Mouse (Mus musculus) heart, embryonic 11.5 days (tissue): ENCODE data around the gene Nrp2. TPM values are rescaled to one million over a fixed set of nuclear protein-coding genes. Genes with fewer than 3 reads are reported as not detected.

Experiments
- ATAC-seq: fragments of 200-750 bp; cut with Nextera tagmentation; replicated peaks from 2 replicates; pipeline ENCODE4 v1.8.0; 2017; ENCODE audit warnings: moderate library complexity; ENCODE audit not compliant: insufficient number of reproducible peaks, low FRiP score, low TSS enrichment
- H3K27ac ChIP-seq: fragments of 300-500 bp; sonication (generic); 2 replicates; pipeline ENCODE4 v1.5.1; 2014; ENCODE audit warnings: mild to moderate bottlenecking, low read depth, low read length
- H3K27me3 ChIP-seq: fragments of 300-500 bp; sonication (generic); 2 replicates; pipeline ENCODE4 v1.6.1; 2014; ENCODE audit warnings: mild to moderate bottlenecking, low read length, mixed read lengths; ENCODE audit not compliant: control insufficient read depth, insufficient read depth
- H3K36me3 ChIP-seq: fragments of 300-500 bp; sonication (generic); 2 replicates; pipeline ENCODE4 v1.6.1; 2014; ENCODE audit warnings: mild to moderate bottlenecking, low read length, moderate library complexity, mixed read lengths; ENCODE audit not compliant: control insufficient read depth, insufficient read depth
- H3K4me1 ChIP-seq: fragments of 300-500 bp; sonication (generic); 2 replicates; pipeline ENCODE4 v1.6.1; 2014; ENCODE audit warnings: low read length; ENCODE audit not compliant: control insufficient read depth, insufficient read depth
- H3K4me2 ChIP-seq: fragments of 300-500 bp; sonication (generic); 2 replicates; pipeline ENCODE4 v1.6.1; 2014; ENCODE audit warnings: mild to moderate bottlenecking, moderate library complexity
- H3K4me3 ChIP-seq: fragments of 300-500 bp; sonication (generic); 2 replicates; pipeline ENCODE4 v1.5.1; 2014; ENCODE audit warnings: low read depth, low read length
- H3K9ac ChIP-seq: fragments of 300-500 bp; sonication (generic); 2 replicates; pipeline ENCODE4 v1.6.1; 2014; ENCODE audit warnings: mild to moderate bottlenecking, low read depth, low read length, moderate library complexity
- H3K9me3 ChIP-seq: fragments of 300-500 bp; sonication (generic); replicated peaks from 2 replicates; pipeline ENCODE4 v1.6.1; 2016; ENCODE audit warnings: low read length; ENCODE audit not compliant: control insufficient read depth
- WGBS: fragments of 180-500 bp; shearing (Covaris S2); extraction: QIAGEN DNeasy Blood & Tissue Kit; methylation state at CpG from one replicate; pipeline ENCODE4 v1.1.7; 2014; ENCODE audit not compliant: insufficient replicate concordance; 5-methylcytosine and 5-hydroxymethylcytosine counted together
- polyA plus RNA-seq: library from polyadenylated mRNA; unstranded; fragments of >200 nt; fragmentation: Nextera tagmentation; extraction: Ambion mirVana; gene quantifications from 2 replicates; pipeline ENCODE4 v1.2.1, GENCODE M21; 2014

Nrp2 gene
- polyA plus RNA-seq, 1 experiment from 2014 or later = 5.5 TPM

DNA sequence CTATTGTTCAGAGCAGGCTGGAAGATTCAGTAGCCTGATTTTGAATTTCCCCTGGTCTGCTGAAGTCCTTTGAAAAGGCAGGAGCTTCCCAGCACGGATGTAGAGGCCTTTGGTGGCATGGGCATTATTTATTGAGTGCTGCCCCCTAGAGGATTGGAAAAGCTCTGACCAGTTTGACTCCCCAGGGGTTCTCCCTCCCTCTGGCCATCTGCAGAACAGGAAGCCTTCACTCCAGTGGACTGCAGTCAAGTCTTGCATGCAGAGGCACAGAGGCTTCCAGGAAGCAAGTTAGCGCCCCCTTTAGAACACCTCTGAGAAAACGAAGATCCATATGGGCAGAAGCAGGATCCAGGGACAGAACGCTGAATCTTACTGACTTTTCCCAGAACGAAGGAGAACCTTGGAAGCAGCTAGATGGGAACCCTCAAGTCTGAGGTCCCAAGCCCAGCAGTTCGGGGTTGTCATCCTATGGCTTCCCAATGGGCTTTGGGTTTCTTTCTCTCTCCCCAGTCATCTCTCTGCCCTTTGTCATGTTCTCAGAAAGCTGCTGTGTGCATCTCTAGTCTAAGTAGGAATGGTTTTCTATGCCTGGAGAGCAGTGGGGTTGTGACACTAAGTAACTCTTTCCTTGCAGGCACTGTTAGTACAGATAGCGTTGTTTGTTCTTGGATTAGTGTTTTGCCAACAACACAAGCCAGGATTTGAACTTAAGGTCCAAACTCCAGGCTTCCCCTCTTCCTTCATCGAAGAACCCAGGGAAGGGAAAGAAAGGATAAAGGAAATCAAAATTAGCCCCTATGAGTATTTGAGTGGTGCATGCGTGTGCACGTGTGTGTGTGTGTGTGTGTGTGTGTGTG, 1.8 kb upstream of the Nrp2 start:
- WGBS = 35% methylated on average over 10 of the region's 10 CpGs
- peaks cover 7% of the 10 kb centered on the region for H3K27me3 ChIP-seq
- no peak for ATAC-seq

DNA sequence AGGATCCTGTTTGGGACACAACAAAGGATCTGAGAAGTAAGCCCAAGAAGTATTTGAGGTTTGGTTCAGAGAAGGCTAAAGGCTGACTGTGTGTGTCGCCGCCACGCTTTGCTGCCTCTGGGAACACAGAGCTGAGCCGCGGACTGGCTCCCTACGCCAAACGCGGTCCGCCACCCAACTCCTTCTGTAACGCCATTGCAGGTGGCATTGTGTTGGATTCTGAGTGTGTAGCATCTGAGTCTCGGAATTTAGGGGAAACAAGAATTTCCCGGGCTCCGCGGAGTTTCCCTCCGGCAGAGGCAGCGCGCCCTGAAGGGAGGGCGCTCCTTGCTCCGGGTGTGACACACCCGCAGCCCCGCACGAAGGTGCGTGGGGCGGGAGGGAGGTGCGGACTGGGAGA, 342 bp upstream of the Nrp2 start:
- H3K36me3 ChIP-seq = no peaks in the 10 kb centered on the region
- no peaks in the 10 kb centered on the region for H3K9me3 ChIP-seq
- peaks cover 13% of the 10 kb centered on the region; the same call in 1 of the 2 replicates for H3K4me1 ChIP-seq
- under 1% methylated on average over 25 of the region's 25 CpGs for WGBS
- H3K4me2 ChIP-seq = peak overlapping the region; percentile 98
- no peak overlapping the region for H3K27ac ChIP-seq
- peak overlapping the region; percentile 74 for H3K9ac ChIP-seq
- peak overlapping the region; percentile 73 for H3K4me3 ChIP-seq
- no peak for ATAC-seq
- peaks cover 7% of the 10 kb centered on the region for H3K27me3 ChIP-seq

More for the DNA sequence above, 1.8 kb upstream of the Nrp2 start:
- peaks cover 7% of the 10 kb centered on the region; the same call in 1 of the 2 replicates for H3K4me1 ChIP-seq
- no peak overlapping the region for H3K4me2 ChIP-seq
- H3K4me3 ChIP-seq = no peak overlapping the region
- no peaks in the 10 kb centered on the region for H3K36me3 ChIP-seq
- no peak overlapping the region for H3K27ac ChIP-seq
- H3K9me3 ChIP-seq = no peaks in the 10 kb centered on the region
- no peak overlapping the region for H3K9ac ChIP-seq

DNA sequence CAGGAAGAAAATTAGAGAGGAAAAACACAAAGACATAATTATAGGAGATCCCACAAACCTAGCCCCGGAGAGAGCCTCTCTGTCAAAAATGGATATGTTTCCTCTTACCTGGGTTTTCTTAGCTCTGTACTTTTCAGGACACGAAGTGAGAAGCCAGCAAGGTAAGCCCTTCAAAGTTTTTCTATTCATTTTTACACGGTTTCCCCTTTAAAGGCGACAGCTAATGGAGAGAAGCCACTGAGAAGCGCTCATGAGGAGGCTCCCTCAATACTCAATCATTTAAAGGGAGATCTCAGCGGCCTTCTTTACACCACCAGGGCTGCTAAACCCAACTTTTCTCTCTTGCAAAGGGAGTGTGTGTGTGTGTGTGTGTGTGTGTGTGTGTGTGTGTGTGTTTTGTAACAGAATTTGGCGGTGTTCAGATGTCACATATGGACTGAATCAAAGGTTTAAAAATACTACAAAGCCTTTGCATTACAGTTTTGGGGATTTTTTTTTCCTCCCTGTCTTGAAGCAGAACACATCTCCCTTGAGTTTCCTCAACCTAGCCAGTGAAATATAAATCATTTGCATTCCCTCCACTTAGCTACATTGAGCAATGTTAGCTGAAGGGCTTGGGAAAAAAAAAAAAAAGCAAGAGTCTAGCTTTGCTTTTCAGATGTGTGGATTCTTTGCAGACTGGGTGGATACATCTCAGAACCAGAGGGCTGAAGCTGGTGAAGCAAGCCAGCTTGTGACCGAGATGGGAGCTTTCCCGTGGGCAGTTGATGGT, 1.2 kb downstream of the Nrp2 start:
- Histone ChIP-seq H3K4me1 (peaks cover 16% of the 10 kb centered on the region), H3K27ac (no peak overlapping the region), H3K27me3 (peaks cover 12% of the 10 kb centered on the region), H3K9me3 (no peaks in the 10 kb centered on the region), H3K9ac (peak overlapping the region; percentile 74; the same call in 1 of the 2 replicates), H3K4me3 (peak overlapping the region; percentile 73), H3K36me3 (no peaks in the 10 kb centered on the region), H3K4me2 (peak overlapping the region; percentile 98)
- 5% methylated on average over 9 of the region's 9 CpGs for WGBS
- no peak for ATAC-seq

- WGBS = 6% methylated on average over 16 of the region's 16 CpGs
- no peaks in the 10 kb centered on the region for H3K9me3 ChIP-seq
- peaks cover 18% of the 10 kb centered on the region for H3K4me1 ChIP-seq
- H3K27me3 ChIP-seq = peaks cover 12% of the 10 kb centered on the region
- peak overlapping the region; percentile 29; the same call in 1 of the 2 replicates for H3K9ac ChIP-seq
- peak overlapping the region; percentile 73 for H3K4me3 ChIP-seq
- H3K27ac ChIP-seq = no peak overlapping the region
- peak overlapping the region; percentile 98 for H3K4me2 ChIP-seq
- H3K36me3 ChIP-seq = no peaks in the 10 kb centered on the region
- no peak for ATAC-seq
These were observed 1.9 kb downstream of the Nrp2 start for GRCm38 (mm10) chr1:62704889-62705516.

DNA sequence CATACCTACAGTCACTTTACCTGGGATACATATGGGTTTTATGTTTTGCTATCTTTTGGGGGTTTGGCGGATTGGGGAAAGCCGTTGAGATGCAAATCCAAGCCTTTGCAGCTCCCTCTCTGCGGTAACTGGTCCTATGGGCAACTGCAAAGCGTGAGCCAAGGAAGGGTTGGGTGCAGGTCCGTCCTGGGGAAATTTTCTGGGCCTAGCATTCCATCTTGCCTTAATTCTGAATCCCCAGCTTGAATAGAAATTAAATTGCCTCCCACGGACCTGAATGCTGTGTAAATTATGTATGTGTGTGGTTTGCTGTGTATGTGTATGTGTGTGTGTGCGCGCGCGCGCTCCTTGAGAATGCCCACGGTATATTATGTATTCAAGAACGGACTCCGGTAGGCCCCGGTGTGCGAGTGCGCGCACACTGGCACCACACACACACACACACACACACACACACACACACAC, 2.5 kb downstream of the Nrp2 start:
- Histone ChIP-seq H3K27ac (no peak overlapping the region), H3K27me3 (peaks cover 12% of the 10 kb centered on the region), H3K4me1 (peaks cover 18% of the 10 kb centered on the region), H3K4me3 (peak overlapping the region; percentile 73), H3K9me3 (no peaks in the 10 kb centered on the region), H3K36me3 (no peaks in the 10 kb centered on the region), H3K4me2 (peak overlapping the region; percentile 98), H3K9ac (peak overlapping the region; percentile 75)
- ATAC-seq = no peak
- WGBS = 2% methylated on average over 18 of the region's 18 CpGs

DNA sequence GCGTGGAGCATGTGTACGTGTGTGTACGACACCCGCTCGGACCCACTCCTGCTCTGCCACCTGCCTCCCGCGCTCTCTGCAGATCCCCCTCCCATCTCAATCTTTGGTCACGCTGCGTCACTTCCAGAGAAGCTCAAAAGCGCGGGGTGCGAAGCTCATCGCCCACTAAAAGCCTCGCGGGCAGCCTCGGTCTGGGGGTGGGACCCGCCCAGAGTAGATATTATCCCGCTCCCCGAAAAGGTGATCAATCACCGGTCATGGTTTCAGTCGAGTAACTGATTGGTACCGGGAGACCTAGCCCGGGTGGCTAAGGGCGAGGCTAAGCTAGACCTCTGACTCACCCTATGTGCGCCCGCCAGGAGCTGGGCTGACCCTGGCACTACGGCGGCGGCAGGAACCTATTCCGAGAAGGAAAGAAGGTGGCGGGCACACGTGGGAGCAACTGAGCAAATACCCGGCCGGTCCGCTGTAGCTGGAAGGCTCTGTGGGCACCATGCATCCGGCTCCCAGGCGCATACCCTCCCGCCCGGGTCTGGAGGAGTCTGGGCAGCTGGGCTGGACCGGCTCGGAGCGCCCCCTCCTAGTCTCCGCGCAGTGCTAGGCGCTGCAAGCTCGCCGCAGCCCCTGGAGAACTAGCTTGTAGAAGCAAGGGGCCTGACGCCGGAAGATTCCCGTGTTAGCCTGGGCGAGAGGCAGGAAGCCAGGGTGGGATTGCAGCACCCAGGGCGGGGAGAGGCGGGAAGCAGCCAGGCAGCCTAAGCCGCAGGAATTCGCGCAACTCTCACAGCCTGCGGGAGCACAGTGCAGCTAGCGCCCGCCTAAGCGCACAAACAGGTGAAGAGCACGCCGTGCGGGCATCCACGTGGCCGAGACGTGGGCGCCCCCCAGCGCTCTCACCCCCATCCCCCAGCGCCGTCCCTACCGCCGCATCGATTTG, 3.3 kb downstream of the Nrp2 start:
- Histone ChIP-seq H3K27me3 (peaks cover 12% of the 10 kb centered on the region), H3K4me3 (peak overlapping the region; percentile 73), H3K27ac (peak overlapping the region; percentile 51; the same call in 1 of the 2 replicates), H3K4me1 (peaks cover 15% of the 10 kb centered on the region), H3K9ac (peak overlapping the region; percentile 75), H3K36me3 (no peaks in the 10 kb centered on the region), H3K4me2 (peak overlapping the region; percentile 98), H3K9me3 (no peaks in the 10 kb centered on the region)
- ATAC-seq = peak; percentile 59
- under 1% methylated on average over 73 of the region's 73 CpGs for WGBS

- Histone ChIP-seq H3K36me3 (no peaks in the 10 kb centered on the region), H3K27ac (no peak overlapping the region)
These were observed 4.2 kb downstream of the Nrp2 start for GRCm38 (mm10) chr1:62707101-62707912.

More at GRCm38 (mm10) chr1:62707101-62707912, 4.2 kb downstream of the Nrp2 start:
- Histone ChIP-seq H3K9me3 (no peaks in the 10 kb centered on the region), H3K4me2 (peak overlapping the region; percentile 98), H3K27me3 (peaks cover 12% of the 10 kb centered on the region), H3K4me1 (peaks cover 15% of the 10 kb centered on the region), H3K4me3 (peak overlapping the region; percentile 73), H3K9ac (peak overlapping the region; percentile 75)
- WGBS = under 1% methylated on average over 35 of the region's 35 CpGs
- ATAC-seq = no peak
